Mouse (Mus musculus): Measurements from ENCODE around the gene Matk.

Gene Matk

GRCm38 (mm10) chr10:81242021-81242420 is 10.7 kb upstream of the Matk start:
- no peak for DNase-seq (ENCODE audit: low read depth in 2 of 2, low spot score in 2 of 2)

DNA sequence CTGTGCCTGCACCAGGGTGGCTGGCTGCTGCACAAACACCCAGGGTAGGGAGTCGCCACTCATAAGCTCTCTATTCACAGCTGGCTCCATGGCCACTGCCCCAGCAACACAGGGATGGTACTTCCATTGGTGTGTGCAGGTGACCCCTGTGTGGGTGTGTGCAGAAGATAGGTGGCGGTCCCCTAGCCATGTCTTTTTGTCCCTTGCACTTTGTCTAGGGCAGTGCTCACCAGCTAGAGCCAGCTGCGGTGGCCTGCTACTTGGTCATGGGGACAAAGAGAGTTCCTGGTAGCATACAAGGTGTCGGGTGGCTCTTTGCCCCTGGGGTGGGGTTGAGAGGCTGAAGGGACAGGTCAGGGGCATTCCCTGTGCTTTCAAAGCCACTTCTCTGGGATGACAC is 8.6 kb upstream of the Matk start:
- DNase-seq (ENCODE audit: low read depth in 2 of 2, low spot score in 2 of 2): no peak

DNA sequence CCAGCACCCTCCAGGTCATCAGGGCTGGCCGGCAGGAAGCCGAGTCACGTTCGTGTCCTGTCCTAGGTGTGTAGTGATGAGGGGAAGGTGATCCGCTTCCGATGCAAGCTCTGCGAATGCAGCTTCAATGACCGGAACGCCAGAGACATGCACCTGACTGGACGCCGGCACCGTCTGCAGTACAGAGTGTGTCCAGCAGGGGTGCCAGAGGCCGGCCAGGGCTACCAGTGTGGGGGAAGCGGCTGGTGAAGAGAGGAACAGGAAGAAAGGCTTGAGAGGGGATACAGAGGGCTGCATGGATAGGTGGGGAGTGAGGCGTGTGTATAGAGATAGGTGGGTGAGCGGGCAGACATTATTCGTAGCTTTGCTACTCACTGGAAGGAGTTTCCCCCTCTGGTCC is 8.1 kb upstream of the Matk start:
- peak; percentile 73 to 79 for DNase-seq (ENCODE audit: low read depth in 2 of 2, low spot score in 2 of 2)

- no peak for DNase-seq (ENCODE audit: low read depth in 2 of 2, low spot score in 2 of 2)
These were observed 7.6 kb upstream of the Matk start for GRCm38 (mm10) chr10:81245166-81245565.

- DNase-seq (ENCODE audit: low read depth in 2 of 2, low spot score in 2 of 2): no peak
These were observed 4.9 kb upstream of the Matk start for GRCm38 (mm10) chr10:81247804-81248203.

DNA sequence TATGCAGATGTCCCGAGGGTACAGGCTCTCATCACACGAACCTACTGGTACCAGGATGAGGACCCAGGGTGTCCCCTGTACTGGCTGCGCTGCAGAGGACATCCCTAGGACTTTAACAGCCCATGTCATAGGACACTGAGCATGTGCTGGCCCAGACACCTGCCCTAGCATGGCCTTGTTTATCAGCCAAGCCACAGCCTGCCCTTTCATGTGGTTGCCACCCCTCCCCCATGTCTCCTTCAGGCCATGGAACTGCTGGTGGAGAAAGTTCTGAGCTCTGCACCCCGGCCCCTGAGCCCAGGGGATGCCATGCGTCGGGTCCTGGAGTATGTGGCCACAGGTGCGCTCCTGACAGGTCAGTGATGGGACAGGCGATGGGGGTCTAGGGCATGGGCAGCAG is 3.3 kb upstream of the Matk start:
- DNase-seq (ENCODE audit: low read depth in 2 of 2, low spot score in 2 of 2): no peak

GRCm38 (mm10) chr10:81254886-81255285 is 2.2 kb downstream of the Matk start:
- DNase-seq (ENCODE audit: low read depth in 2 of 2, low spot score in 2 of 2): no peak

- no peak for DNase-seq (ENCODE audit: low read depth in 2 of 2, low spot score in 2 of 2)
These were observed 4.7 kb downstream of the Matk start for GRCm38 (mm10) chr10:81257158-81258039.

- DNase-seq (ENCODE audit: low read depth in 2 of 2, low spot score in 2 of 2): no peak
These were observed 6.6 kb downstream of the Matk start for GRCm38 (mm10) chr10:81259225-81259884.

- DNase-seq (ENCODE audit: low read depth in 2 of 2, low spot score in 2 of 2): no peak
These were observed 8.3 kb downstream of the Matk start for GRCm38 (mm10) chr10:81261025-81261424.

GRCm38 (mm10) chr10:81265540-81265939 is 12.8 kb downstream of the Matk start:
- DNase-seq (ENCODE audit: low read depth in 2 of 2, low spot score in 2 of 2): no peak

GRCm38 (mm10) chr10:81266211-81267105 is 13.7 kb downstream of the Matk start, which contains the start of the genes Mrpl54 and Apba3:
Gene Mrpl54, minus strand, starts transcription at chr10:81266934.
Gene Apba3, plus strand, starts transcription at chr10:81266960.
- DNase-seq (ENCODE audit: low read depth in 2 of 2, low spot score in 2 of 2): peak; percentile 93 to 95

DNA sequence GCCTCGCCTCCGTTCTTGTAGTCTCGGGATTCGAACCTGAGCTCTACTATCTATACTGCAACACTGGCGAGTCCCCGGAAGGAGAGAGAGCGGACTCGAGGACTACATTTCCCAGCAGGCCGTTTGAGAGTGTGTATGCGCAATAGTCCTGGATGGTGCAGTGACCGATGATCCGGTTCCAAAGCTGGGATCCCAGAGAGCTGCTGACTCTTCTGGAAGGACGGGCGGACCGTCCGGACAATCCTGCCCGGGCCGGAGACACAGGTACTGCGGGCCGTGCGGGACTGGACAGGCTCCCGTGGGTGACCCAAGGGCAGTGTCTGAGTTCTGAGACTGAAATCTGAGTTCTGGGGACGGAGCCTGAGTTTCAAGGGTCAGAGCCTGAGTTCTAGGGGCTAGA is 15.3 kb downstream of the Matk start:
- peak in 1 of 2 experiments; percentile 52 for DNase-seq (ENCODE audit: low read depth in 2 of 2, low spot score in 2 of 2)

DNA sequence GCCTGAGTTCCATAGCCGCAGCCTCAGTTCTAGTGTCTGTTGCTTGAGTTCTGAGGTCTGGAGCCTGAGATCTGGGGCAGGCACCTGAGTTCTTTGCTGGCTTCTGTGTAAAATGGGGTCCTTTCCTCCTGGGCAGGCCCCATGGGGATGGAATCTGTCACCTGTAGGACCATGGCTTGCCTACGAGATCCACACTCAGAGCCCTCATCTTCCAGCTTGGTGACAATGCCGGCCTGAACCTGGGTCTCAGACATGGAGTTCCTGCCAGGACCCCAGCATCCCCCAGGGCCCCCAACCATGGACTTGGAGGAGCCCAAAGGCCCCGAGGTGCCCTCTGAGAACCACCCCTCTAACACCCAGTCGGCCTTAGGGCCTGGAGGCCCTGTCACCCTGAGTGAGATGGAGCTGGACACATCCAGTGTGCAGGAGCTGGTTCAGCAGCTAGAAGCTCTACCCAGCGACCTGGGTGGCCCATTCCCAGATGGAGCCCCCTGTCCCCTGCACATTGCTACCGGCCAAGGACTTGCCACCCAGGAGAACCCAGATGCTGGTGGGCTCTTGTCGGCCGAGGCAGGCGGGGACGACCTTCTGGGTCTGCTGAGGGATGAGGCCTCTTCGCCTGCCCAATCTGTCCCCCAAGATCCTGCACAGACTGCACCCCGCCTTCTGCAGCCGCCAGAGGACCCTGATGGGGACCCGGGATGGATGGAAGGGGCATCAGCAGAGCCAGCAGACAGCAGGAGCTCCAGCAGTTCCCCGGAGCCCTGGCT is 16.1 kb downstream of the Matk start:
- no peak for DNase-seq (ENCODE audit: low read depth in 2 of 2, low spot score in 2 of 2)

GRCm38 (mm10) chr10:81272356-81272755 is 19.6 kb downstream of the Matk start:
- no peak for DNase-seq (ENCODE audit: low read depth in 2 of 2, low spot score in 2 of 2)

GRCm38 (mm10) chr10:81273842-81274241 is 21.1 kb downstream of the Matk start:
- no peak for DNase-seq (ENCODE audit: low read depth in 2 of 2, low spot score in 2 of 2)

DNA sequence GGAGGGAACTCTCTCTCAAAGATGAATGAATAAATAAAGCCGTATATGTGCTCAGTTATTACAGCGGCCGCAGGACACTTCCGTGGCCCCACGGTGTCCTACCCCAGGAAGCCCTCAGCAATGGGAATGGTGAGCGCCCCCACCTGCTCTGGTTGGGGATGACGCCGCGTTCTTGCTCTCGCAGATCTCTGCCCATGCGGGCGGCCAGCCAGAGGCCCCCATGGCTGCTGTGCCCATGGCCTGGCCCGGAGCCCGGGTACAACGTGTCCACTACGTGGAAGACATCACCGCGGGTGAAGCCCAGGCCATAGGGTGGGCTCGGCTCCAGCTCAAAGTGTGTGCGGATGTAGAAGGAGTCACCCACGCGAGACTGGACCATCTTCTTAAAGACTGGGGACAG is 24.9 kb downstream of the Matk start:
- DNase-seq (ENCODE audit: low read depth in 2 of 2, low spot score in 2 of 2): no peak

DNA sequence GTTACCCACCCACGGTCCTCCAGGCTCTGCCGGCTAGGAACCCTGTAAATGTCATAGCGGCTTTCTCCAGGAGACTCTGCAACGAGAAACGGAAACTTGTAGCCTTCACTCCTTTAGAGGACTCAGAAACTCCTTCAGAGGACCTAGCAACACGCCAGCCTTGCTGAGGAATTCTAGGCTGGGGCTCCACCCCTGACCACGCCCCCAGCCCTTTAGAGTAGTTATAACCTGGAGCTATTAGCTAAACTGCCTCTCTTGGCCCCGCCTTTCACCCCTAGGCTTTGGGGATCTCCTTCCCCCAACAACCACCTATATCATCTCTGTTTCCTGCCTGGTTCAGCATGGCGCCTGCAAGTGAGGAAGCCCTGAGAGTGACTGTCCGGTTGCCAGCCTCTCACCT is 26.8 kb downstream of the Matk start:
- DNase-seq (ENCODE audit: low read depth in 2 of 2, low spot score in 2 of 2): no peak

DNA sequence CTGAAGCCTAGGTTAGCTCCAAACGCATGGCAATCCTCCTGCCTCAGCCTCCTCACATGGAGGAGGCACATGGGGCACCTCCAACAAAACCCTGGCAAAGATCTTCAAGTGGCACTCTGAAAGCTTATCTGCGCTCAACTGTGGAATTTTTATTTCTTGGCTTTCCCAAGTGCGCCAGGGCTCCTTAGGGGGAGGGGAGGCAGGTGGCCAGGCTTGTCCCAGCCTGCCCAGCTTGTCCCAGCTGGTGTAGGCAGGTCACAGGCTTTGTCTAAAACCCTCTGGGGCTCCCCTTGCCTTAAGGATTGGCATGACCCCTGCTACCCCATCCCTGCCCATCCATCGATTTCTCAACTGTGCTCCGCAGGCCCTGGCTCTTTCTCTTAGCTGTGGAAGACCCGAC is 31.5 kb downstream of the Matk start:
- no peak for DNase-seq (ENCODE audit: low read depth in 2 of 2, low spot score in 2 of 2)

DNA sequence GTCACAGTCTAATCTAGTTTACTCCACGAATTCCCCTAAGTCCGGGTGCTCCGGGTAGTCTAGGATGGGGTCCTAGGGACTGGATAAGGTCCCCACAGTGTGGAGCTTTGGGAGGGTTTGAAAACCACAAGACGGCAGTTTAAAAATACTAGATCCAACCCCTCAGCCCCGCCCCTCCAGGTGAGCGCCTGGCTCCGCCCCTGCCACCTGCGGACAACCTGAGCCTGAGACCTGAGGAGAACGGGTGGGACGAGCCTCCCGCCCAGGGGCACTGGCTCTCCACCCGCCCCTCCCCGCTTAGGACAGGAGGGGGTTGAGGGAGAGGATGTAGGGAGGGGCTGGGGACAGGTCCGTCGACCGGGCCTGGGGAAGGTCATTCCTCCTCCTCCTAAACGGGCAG is 32.0 kb downstream of the Matk start:
- DNase-seq (ENCODE audit: low read depth in 2 of 2, low spot score in 2 of 2): no peak
